Mouse (Mus musculus): ENCODE measurements around the gene Plpp2.

GRCm38 (mm10) chr10:79534426-79534825, 830 bp upstream of the Plpp2 start:
- no peak for TF ChIP-seq CTCF (conservative IDR thresholded peaks at IDR 0.05 in 1 of 2, IDR thresholded peaks at IDR 0.05 in 1 of 2; ENCODE audit: low read depth in 2 of 2, low read length in 2 of 2)
- no peak for TF ChIP-seq TCF12 (IDR thresholded peaks at IDR 0.05; ENCODE audit: low read depth, low read length)
- no peak for TF ChIP-seq PAX5 (IDR thresholded peaks at IDR 0.05; ENCODE audit: low read length)
- TF ChIP-seq MAX (IDR thresholded peaks at IDR 0.05; ENCODE audit: low read length) = no peak
- no peak for TF ChIP-seq TBP (conservative IDR thresholded peaks at IDR 0.05; ENCODE audit: low read depth, low read length)
- TF ChIP-seq USF2 (conservative IDR thresholded peaks at IDR 0.05; ENCODE audit: low read depth, low read length) = no peak
- TF ChIP-seq POLR2A (IDR thresholded peaks at IDR 0.05; ENCODE audit: low read depth, low read length) = no peak
- TF ChIP-seq ZC3H11A (IDR thresholded peaks at IDR 0.05; ENCODE audit: low read depth, low read length) = no peak
- TF ChIP-seq MAZ (IDR thresholded peaks at IDR 0.05; ENCODE audit: low read depth, low read length) = no peak
- no peak for TF ChIP-seq ZNF384 (IDR thresholded peaks at IDR 0.05; ENCODE audit: low read depth, low read length)
- TF ChIP-seq E2F4 (IDR thresholded peaks at IDR 0.05; ENCODE audit: insufficient replicate concordance, low read depth, low read length) = no peak
- no peak for TF ChIP-seq SIN3A (IDR thresholded peaks at IDR 0.05; ENCODE audit: low read length)

Measured in CH12.LX (cell line).